Mouse (Mus musculus): ENCODE measurements around the gene Lmntd1.
A peak's percentile ranks its signal among the peaks of the same experiment; 100 is the strongest.
"Not testable (repeated sequence)": the region's sequence is repeated elsewhere in the genome, so short reads cannot be mapped to it uniquely, and the experiment has no call there.

Gene Lmntd1

GRCm38 (mm10) chr6:145341301-145342193, 272.6 kb downstream of the Lmntd1 start:
- peak; percentile 83 for DNase-seq (ENCODE audit: low spot score)

- DNase-seq (ENCODE audit: low spot score): peak; percentile 99
Observed at GRCm38 (mm10) chr6:145340657-145341146, 273.4 kb downstream of the Lmntd1 start.

- DNase-seq (ENCODE audit: low spot score): peak; percentile 84
Observed at GRCm38 (mm10) chr6:145339956-145340656, 274.0 kb downstream of the Lmntd1 start.

- peak; percentile 87 for DNase-seq (ENCODE audit: low spot score)
Observed at GRCm38 (mm10) chr6:145338571-145339294, 275.4 kb downstream of the Lmntd1 start.

GRCm38 (mm10) chr6:145337521-145337920, 276.6 kb downstream of the Lmntd1 start:
- not testable (repeated sequence) for DNase-seq (ENCODE audit: low spot score)

GRCm38 (mm10) chr6:145335876-145336768, 278.0 kb downstream of the Lmntd1 start:
- DNase-seq (ENCODE audit: low spot score): peak; percentile 82

GRCm38 (mm10) chr6:145334211-145334610, 279.9 kb downstream of the Lmntd1 start:
- no peak for DNase-seq (ENCODE audit: low spot score)

GRCm38 (mm10) chr6:145326141-145326806, 287.8 kb downstream of the Lmntd1 start:
- no peak for DNase-seq (ENCODE audit: low spot score)

GRCm38 (mm10) chr6:145325095-145325494, 289.0 kb downstream of the Lmntd1 start:
- no peak for DNase-seq (ENCODE audit: low spot score)

GRCm38 (mm10) chr6:145324470-145324869, 289.6 kb downstream of the Lmntd1 start:
- peak; percentile 20 for DNase-seq (ENCODE audit: low spot score)

- no peak for DNase-seq (ENCODE audit: low spot score)
Observed at GRCm38 (mm10) chr6:145322246-145322645, 291.9 kb downstream of the Lmntd1 start.

GRCm38 (mm10) chr6:145320156-145320555, 294.0 kb downstream of the Lmntd1 start:
- DNase-seq (ENCODE audit: low spot score): no peak

Data from yolk sac, embryonic 10.5 days (tissue).